Mouse (Mus musculus): ENCODE results near the gene Dennd4b.

- TF ChIP-seq CTCF (IDR thresholded peaks at IDR 0.05; ENCODE audit: borderline replicate concordance, insufficient read depth, low read length) (no peak), POLR2A (IDR thresholded peaks at IDR 0.05; ENCODE audit: low read depth, low read length) (peak; percentile 24; the same call in 1 of the 2 replicates)
These were observed 1.2 kb downstream of the Dennd4b start for GRCm38 (mm10) chr3:90265932-90266741.

All from embryonic fibroblast, embryonic 13.5 days (primary cell).